ENCODE assay signal across 8 mouse cellular contexts in genomic region chr2:93013415-93014092, GRCm38 (mm10). TPM values are rescaled to one million over a fixed set of nuclear protein-coding genes. Genes with fewer than 3 reads are reported as not detected.
DNase-seq lines count a peak whose midpoint lies in the region; ATAC-seq lines count a peak whose summit lies in the region.

No protein-coding gene starts in this region.

- intact Hi-C loops in gastrocnemius, postnatal 36 days (cut with DNase I) = no loop called here

- H3K36me3 ChIP-seq in kidney, embryonic 14.5 days (ENCODE audit: control insufficient read depth, insufficient read depth, low read length) = peaks cover 15% of the 10 kb centered on the region; the same call in 1 of the 2 replicates
- H3K36me3 ChIP-seq in forebrain, embryonic 13.5 days (ENCODE audit: poor library complexity, severe bottlenecking) = peaks cover 19% of the 10 kb centered on the region
- H3K36me3 ChIP-seq in limb, embryonic 10.5 days = peaks cover 38% of the 10 kb centered on the region
- peaks cover 17% of the 10 kb centered on the region for H3K36me3 ChIP-seq in neural tube, embryonic 12.5 days

- peak; percentile 38 for ATAC-seq in kidney, embryonic 14.5 days (ENCODE audit: low FRiP score, low TSS enrichment)
- ATAC-seq in forebrain, embryonic 13.5 days = no peak
- ATAC-seq in neural tube, embryonic 12.5 days (ENCODE audit: low FRiP score, low read depth) = no peak

- H3K4me1 ChIP-seq in kidney, embryonic 14.5 days (ENCODE audit: control insufficient read depth, insufficient read depth, low read length) = peaks cover 27% of the 10 kb centered on the region
- H3K4me1 ChIP-seq in forebrain, embryonic 13.5 days = peaks cover 19% of the 10 kb centered on the region
- H3K4me1 ChIP-seq in limb, embryonic 10.5 days = peaks cover 25% of the 10 kb centered on the region
- H3K4me1 ChIP-seq in neural tube, embryonic 12.5 days = peaks cover 18% of the 10 kb centered on the region

- peak overlapping the region; percentile 98 for H3K27ac ChIP-seq in kidney, embryonic 14.5 days (ENCODE audit: low read depth, low read length)
- peak overlapping the region; percentile 69 for H3K27ac ChIP-seq in forebrain, embryonic 13.5 days
- peak overlapping the region; percentile 91 for H3K27ac ChIP-seq in limb, embryonic 10.5 days
- H3K27ac ChIP-seq in neural tube, embryonic 12.5 days = no peak overlapping the region

- no peak for DNase-seq in kidney, adult 8-10 months
- DNase-seq in limb, embryonic 10.5 days (ENCODE audit: low spot score) = no peak
- no peak for DNase-seq in thymus, adult 18-20 months
- no peak for DNase-seq in gastrocnemius, adult 8-10 months (ENCODE audit: low spot score in 2 of 2)
- no peak for DNase-seq in gastrocnemius, postnatal 36 days

- peak overlapping the region; percentile 56 for H3K4me3 ChIP-seq in kidney, embryonic 14.5 days (ENCODE audit: low read length)
- no peak overlapping the region for H3K4me3 ChIP-seq in forebrain, embryonic 13.5 days
- H3K4me3 ChIP-seq in limb, embryonic 10.5 days = peak overlapping the region; percentile 76
- no peak overlapping the region for H3K4me3 ChIP-seq in neural tube, embryonic 12.5 days

- WGBS in kidney, embryonic 14.5 days = 35% methylated on average over 8 of the region's 8 CpGs
- 69% methylated on average over 8 of the region's 8 CpGs for WGBS in forebrain, embryonic 13.5 days
- WGBS in limb, embryonic 10.5 days = 45% methylated on average over 8 of the region's 8 CpGs
- 62% methylated on average over 8 of the region's 8 CpGs for WGBS in neural tube, embryonic 12.5 days

- no peaks in the 10 kb centered on the region for H3K9me3 ChIP-seq in kidney, embryonic 14.5 days (ENCODE audit: control insufficient read depth, low read length)
- no peaks in the 10 kb centered on the region for H3K9me3 ChIP-seq in forebrain, embryonic 13.5 days (replicated peaks)
- no peaks in the 10 kb centered on the region for H3K9me3 ChIP-seq in limb, embryonic 10.5 days (replicated peaks)
- H3K9me3 ChIP-seq in neural tube, embryonic 12.5 days = no peaks in the 10 kb centered on the region

- peak overlapping the region; percentile 98 for H3K4me2 ChIP-seq in kidney, embryonic 14.5 days (replicated peaks; ENCODE audit: low read depth, low read length)
- H3K4me2 ChIP-seq in forebrain, embryonic 13.5 days = peak overlapping the region; percentile 97
- H3K4me2 ChIP-seq in neural tube, embryonic 12.5 days (replicated peaks) = peak overlapping the region; percentile 100; the same call in 1 of the 2 replicates

- no peaks in the 10 kb centered on the region for H3K27me3 ChIP-seq in kidney, embryonic 14.5 days (ENCODE audit: control insufficient read depth, insufficient read depth, low read length)
- H3K27me3 ChIP-seq in forebrain, embryonic 13.5 days = no peaks in the 10 kb centered on the region
- H3K27me3 ChIP-seq in limb, embryonic 10.5 days (ENCODE audit: low read depth, poor library complexity, severe bottlenecking) = peaks cover 10% of the 10 kb centered on the region; the same call in 1 of the 2 replicates
- H3K27me3 ChIP-seq in neural tube, embryonic 12.5 days (replicated peaks) = no peaks in the 10 kb centered on the region

- peak overlapping the region; percentile 73; the same call in 1 of the 2 replicates for H3K9ac ChIP-seq in kidney, embryonic 14.5 days (ENCODE audit: low read depth, low read length)
- H3K9ac ChIP-seq in forebrain, embryonic 13.5 days = 0 out of 2 replicates have a peak overlapping the region, but pooled peaks have one; percentile 79
- no peak overlapping the region for H3K9ac ChIP-seq in neural tube, embryonic 12.5 days

RNA-seq across cellular contexts. Expression of gene Prdm11, which starts 32.4 kb away (rescaled TPM):
- polyA plus RNA-seq in kidney, embryonic 14.5 days (2014; fragmentation: Nextera tagmentation; extraction: Ambion mirVana) = 4.3 and 5.1 TPM in 2 replicates
- polyA plus RNA-seq in forebrain, embryonic 13.5 days (2015; fragmentation: Nextera tagmentation; extraction: Ambion mirVana) = 1.4 and 1.9 TPM in 2 replicates
- polyA plus RNA-seq in limb, embryonic 10.5 days (2016; fragmentation: Nextera tagmentation; extraction: Ambion mirVana) = 2.8 and 3.4 TPM in 2 replicates
- 2.9 and 5.1 TPM in 2 replicates for polyA plus RNA-seq in neural tube, embryonic 12.5 days (2016; fragmentation: Nextera tagmentation; extraction: Ambion mirVana)
- under 1 TPM; 0.27 to 0.97 (median 0.53) TPM for total RNA-seq in gastrocnemius, adult 8-10 months (2022)
- 1 to 10 TPM in 1 of 2 experiments, under 1 TPM in 1; 0.57 to 1.1 TPM for total RNA-seq in gastrocnemius, postnatal 36 days (2021)

Comparison
In these comparisons a context has a peak if more than half of its experiments do, and no peak if none do; other contexts are left out.
1. H3K4me3 ChIP-seq: peak in kidney, embryonic 14.5 days (single experiment) and limb, embryonic 10.5 days (single experiment); none in forebrain, embryonic 13.5 days (single experiment) and neural tube, embryonic 12.5 days (single experiment).
2. Peak in every context shown above with its lines, with median percentiles within 50 percentile points of each other: H3K4me2 ChIP-seq.